Mouse (Mus musculus): Measurements from ENCODE around the gene Epor. TPM values are rescaled to one million over a fixed set of nuclear protein-coding genes. Genes with fewer than 3 reads are reported as not detected.

The Epor gene
- polyA plus RNA-seq, 1 experiment from 2014 or later = 2.2 TPM

DNA sequence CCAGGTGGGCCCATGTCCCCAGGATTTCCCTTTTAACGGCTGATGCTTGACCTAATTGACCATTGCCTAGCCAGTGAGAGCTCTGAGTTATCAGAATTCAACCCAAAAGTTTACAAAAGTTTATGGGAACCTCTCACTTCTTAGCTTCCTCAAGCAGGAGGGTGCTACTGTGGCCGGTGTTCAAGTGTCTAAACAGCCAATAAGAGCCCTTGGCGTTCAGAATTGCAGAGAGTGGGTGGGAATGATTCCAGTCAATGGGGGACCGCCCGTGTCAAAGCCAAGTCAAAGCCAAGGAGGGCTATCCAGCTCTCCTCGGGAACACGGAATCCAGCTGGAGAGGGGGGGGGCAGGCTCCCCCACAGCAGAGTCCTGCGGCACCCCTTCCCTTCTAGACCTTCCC lies 15.2 kb downstream of the Epor start:
- Histone ChIP-seq H3K9me3 (no peaks in the 10 kb centered on the region), H3K4me2 (no peak overlapping the region), H3K4me3 (no peak overlapping the region), H3K4me1 (replicated peaks) (peaks cover 6% of the 10 kb centered on the region; the same call in 1 of the 2 replicates), H3K36me3 (peaks cover 31% of the 10 kb centered on the region), H3K27me3 (peaks cover 42% of the 10 kb centered on the region), H3K9ac (no peak overlapping the region), H3K27ac (no peak overlapping the region)
- ATAC-seq (ENCODE audit: low FRiP score) = no peak
- WGBS = 62% methylated on average over 8 of the region's 8 CpGs

DNA sequence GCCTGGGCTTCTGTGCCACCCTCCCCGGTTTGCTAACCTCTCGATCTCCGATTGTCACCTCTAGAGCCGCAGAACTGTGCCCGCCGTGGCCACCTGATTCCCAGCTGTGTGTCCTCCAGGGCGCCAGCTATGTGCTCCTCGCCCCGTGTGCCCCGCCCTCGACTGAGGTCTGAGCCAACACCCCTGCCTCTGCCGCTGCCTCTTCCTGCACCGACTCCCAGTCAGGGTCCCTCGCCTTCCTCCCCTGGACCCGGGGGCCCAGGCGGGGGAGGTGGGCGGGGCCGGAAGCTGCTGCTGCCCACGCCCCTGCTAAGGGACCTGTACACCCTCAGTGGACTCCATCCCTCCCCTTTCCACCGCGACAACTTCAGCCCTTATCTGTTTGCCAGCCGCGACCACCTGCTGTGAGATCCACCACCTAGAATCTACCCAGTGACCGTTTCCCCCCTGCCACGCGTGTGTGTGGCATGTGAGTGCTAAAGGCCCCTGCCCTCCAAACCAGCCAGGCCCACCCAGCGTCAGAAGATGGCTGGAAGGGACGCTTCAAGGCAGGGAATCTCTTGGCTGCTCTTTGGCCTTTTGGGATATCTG lies 15.7 kb downstream of the Epor start:
- WGBS = 7% methylated on average over 28 of the region's 28 CpGs
- no peak; the same call in 1 of the 2 replicates for ATAC-seq (ENCODE audit: low FRiP score)
- H3K4me1 ChIP-seq (replicated peaks) = 0 out of 2 replicates have a peak, but pooled peaks cover 5% of the 10 kb centered on the region
- no peak overlapping the region for H3K4me3 ChIP-seq
- H3K4me2 ChIP-seq = no peak overlapping the region
- H3K9ac ChIP-seq = no peak overlapping the region
- no peaks in the 10 kb centered on the region for H3K9me3 ChIP-seq
- H3K27ac ChIP-seq = no peak overlapping the region
- H3K27me3 ChIP-seq = peaks cover 42% of the 10 kb centered on the region
- peaks cover 33% of the 10 kb centered on the region for H3K36me3 ChIP-seq

DNA sequence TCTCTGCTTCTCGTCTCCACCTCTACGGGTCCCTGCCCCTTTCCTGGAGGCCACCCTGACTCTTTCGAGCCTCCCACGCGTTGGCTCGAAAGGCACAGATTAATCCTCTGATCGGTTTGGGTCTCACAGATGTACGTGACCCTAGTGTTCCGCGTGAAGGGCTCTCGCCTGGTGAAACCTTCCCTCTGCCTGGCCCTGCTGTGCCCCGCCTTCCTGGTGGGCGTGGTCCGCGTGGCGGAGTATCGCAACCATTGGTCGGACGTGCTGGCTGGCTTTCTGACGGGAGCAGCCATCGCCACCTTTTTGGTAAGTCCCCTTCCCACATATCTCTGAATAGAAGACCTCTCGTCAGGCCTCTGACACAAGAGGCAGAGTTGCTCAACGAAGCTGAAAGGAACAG lies 19.0 kb downstream of the Epor start:
- Histone ChIP-seq H3K27ac (no peak overlapping the region), H3K9ac (no peak overlapping the region), H3K9me3 (no peaks in the 10 kb centered on the region), H3K4me3 (no peak overlapping the region), H3K4me2 (no peak overlapping the region), H3K36me3 (peaks cover 63% of the 10 kb centered on the region), H3K27me3 (peaks cover 38% of the 10 kb centered on the region), H3K4me1 (replicated peaks) (peaks cover 8% of the 10 kb centered on the region)
- WGBS = 22% methylated on average over 23 of the region's 23 CpGs
- no peak for ATAC-seq (ENCODE audit: low FRiP score)

DNA sequence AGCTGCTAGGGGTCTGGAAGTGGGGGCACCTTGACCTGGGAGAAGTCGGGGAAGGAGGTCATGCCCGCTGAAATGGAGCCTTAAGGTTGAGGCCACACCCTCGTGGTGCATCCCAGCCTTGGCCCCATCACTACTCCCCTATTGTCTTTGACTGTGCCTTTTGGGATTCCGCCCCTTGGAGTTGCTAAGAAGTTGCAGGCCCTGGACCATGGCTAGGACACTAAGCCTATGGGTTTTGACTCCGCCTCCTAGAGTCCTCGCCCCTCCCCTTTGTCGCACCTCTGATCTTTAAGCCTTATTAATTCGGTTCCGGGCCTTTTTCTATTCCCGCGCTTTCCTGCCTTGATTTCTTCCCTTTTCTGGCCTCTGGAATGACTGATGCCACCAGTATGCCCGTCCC lies 19.7 kb downstream of the Epor start:
- Histone ChIP-seq H3K9ac (no peak overlapping the region), H3K27ac (no peak overlapping the region), H3K4me2 (no peak overlapping the region), H3K9me3 (no peaks in the 10 kb centered on the region), H3K27me3 (peaks cover 32% of the 10 kb centered on the region), H3K36me3 (peaks cover 66% of the 10 kb centered on the region), H3K4me1 (replicated peaks) (peaks cover 14% of the 10 kb centered on the region), H3K4me3 (no peak overlapping the region)
- 47% methylated on average over 12 of the region's 12 CpGs for WGBS
- ATAC-seq (ENCODE audit: low FRiP score) = no peak

DNA sequence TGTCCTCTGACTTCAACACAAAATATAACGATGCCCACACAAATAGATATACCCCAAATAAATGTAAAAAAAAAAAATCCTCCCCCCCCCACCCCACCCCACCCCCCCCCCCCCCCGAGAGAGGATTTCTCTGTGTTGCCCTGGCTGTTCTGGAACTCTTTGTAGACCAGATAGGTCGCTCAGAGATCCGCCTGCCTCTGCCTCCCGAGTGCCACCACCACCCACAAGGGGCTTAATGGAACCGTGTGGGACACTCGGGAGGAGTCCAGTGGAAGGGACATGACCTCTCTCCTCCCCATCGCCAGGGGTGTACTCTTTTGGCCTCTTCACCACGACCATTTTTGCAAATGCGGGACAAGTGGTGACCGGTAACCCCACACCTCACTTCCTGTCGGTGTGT lies 20.3 kb downstream of the Epor start:
- 83% methylated on average over 12 of the region's 12 CpGs for WGBS
- no peak for ATAC-seq (ENCODE audit: low FRiP score)
- Histone ChIP-seq H3K27me3 (peaks cover 26% of the 10 kb centered on the region), H3K4me2 (no peak overlapping the region), H3K27ac (no peak overlapping the region), H3K9ac (no peak overlapping the region), H3K9me3 (no peaks in the 10 kb centered on the region), H3K4me1 (replicated peaks) (peaks cover 20% of the 10 kb centered on the region), H3K4me3 (no peak overlapping the region), H3K36me3 (peaks cover 69% of the 10 kb centered on the region)

DNA sequence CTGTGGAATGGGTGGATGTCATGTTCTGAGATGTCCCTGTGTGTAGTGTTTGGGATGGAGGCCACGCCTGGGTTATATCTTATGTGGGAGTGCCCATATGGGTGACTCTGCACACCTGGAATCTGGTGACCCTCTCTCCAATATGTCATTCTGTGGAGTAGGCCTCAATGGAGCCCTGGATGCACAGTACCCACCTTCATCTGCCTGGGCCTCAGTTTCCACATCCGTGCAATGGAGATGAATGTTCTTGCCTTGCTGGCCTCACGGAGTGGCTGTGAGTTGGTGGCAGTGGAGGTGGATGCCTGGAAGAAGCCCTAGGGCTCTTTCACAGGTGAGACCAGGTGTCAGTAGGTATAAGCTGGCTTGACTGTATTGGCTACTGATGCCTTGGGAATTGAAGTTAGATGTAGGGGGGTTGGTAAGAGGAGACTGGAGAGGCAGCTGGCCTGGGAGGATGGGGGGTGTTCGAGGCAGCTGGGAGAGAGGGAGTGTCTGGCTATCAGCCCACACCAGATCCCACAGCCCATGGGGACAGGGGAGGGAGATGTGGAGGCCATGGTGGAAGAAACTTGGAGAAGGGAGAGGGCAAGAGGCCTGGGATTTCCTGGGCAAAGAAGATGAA lies 25.0 kb downstream of the Epor start:
- Histone ChIP-seq H3K9me3 (no peaks in the 10 kb centered on the region), H3K27me3 (no peaks in the 10 kb centered on the region), H3K9ac (peak overlapping the region; percentile 89), H3K36me3 (peaks cover 38% of the 10 kb centered on the region), H3K27ac (no peak overlapping the region; the same call in 1 of the 2 replicates), H3K4me2 (peak overlapping the region; percentile 73), H3K4me1 (replicated peaks) (peaks cover 28% of the 10 kb centered on the region), H3K4me3 (peak overlapping the region; percentile 75)
- ATAC-seq (ENCODE audit: low FRiP score) = no peak
- WGBS = 89% methylated on average over 4 of the region's 4 CpGs

DNA sequence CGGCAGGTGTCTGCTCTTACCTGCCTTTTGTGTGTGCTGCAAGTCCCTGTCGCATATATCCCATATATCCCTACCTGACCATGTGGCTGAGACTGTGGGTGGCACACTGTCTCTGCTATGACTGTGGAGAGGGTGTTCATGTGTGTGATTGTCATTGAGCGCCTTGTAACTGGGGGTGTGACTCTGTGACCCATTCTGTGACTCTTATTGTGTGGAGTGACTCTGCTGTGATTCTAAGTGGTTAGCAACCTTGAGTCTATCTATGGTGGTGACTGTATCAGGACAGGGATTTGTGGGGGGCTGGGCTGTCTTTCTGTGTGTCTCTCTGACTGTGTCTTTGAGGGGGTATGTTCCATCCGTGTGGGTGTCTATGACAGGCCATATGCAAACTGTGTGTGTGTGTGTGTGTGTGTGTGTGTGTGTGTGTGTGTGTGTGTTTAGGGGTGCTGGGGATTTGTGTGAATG lies 25.6 kb downstream of the Epor start:
- H3K27me3 ChIP-seq = no peaks in the 10 kb centered on the region
- H3K36me3 ChIP-seq = peaks cover 37% of the 10 kb centered on the region
- peak; percentile 15; the same call in 1 of the 2 replicates for ATAC-seq (ENCODE audit: low FRiP score)
- H3K9me3 ChIP-seq = no peaks in the 10 kb centered on the region
- H3K9ac ChIP-seq = peak overlapping the region; percentile 89
- H3K4me1 ChIP-seq (replicated peaks) = peaks cover 28% of the 10 kb centered on the region
- H3K4me3 ChIP-seq = peak overlapping the region; percentile 75
- peak overlapping the region; percentile 73 for H3K4me2 ChIP-seq
- 78% methylated on average over 4 of the region's 4 CpGs for WGBS
- peak overlapping the region; percentile 90; the same call in 1 of the 2 replicates for H3K27ac ChIP-seq

DNA sequence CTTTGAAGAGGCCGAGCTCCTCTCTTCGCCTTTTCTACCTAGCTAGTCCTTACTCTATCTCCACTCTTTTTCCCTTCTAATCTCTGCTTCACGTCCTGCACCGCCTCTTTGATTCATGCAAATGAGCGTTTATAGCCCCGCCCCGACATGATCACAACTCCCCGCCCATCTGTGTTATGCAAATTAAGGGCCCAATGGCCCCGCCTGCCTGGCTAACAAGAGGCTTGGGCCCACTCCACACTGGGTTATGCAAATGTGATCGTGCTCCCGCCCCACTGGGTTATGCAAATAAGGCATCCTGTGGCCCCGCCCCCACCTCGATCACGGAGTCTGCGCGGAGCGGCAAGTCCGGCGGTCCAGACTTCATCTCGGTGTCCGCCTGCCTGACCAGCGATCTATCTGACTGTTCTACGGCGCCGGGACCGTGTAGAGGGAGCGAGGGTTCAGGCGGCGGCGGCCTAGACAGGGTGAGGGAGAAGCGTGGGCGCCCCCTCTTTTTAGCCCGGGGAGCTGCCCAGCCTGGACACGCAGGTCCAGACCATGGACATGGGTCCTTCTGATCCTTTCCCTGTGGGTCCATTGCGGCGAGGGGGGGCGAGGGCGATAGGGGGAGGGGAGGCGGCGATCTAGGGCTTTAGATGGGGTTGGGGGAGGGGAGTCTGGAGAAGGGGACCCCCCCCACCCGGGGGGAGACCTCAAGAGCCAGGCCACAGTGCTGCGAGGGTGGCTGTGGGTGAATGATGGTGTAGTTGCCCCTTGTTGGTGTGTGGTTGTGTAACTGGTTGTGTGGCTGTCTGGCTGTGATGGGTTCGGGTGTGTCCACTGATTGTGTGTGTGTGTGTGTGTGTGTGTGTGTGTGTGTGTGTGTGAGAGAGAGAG lies 26.4 kb downstream of the Epor start, which contains the start of gene Plppr2:
TSS of gene Plppr2 (plus strand) at position 342 of the 879 bp plus-strand sequence.
- Histone ChIP-seq H3K4me2 (peak within 1 kb of the TSS; percentile 73), H3K9me3 (no peaks in the 10 kb centered on the region), H3K27ac (peak within 1 kb of the TSS; percentile 90), H3K4me3 (peak within 1 kb of the TSS; percentile 75), H3K36me3 (peaks cover 29% of the 10 kb centered on the region), H3K9ac (peak within 1 kb of the TSS; percentile 89), H3K4me1 (replicated peaks) (peaks cover 28% of the 10 kb centered on the region), H3K27me3 (no peaks in the 10 kb centered on the region)
- peak; percentile 93 for ATAC-seq (ENCODE audit: low FRiP score)
- 2% methylated on average over 43 of the region's 43 CpGs for WGBS

DNA sequence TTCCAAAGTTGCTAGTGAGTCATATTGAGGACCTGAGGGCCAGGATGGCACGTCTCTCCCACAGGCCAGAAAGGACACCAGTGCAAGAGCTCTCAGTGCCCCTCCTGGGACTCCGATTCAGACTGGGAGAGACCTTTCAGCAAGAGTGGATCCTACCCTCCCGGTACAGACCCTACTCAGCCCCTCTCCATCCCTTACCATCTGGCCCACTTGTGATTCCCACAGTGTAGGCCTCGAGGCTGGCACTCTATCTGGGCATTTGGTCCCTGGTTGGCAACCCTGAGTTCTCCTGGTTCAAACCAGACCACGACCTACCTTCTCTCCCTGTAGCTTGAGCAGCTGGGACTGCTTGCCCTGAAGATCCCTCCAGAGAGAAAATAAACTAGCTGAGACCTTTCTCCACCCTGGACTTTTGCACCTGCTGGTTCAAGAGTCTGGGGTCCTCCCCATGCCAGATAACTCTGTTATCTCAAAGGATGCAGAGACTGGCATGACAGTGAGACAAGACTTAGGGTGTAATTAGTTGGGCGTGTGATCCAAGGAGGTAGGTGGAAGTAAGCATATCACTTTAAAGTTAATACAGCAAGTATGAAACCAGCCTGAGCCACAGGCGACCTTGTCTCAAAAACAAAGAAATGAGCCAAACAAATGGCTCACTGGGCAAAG lies 27.7 kb downstream of the Epor start:
- H3K4me3 ChIP-seq = peak overlapping the region; percentile 75; the same call in 1 of the 2 replicates
- 0 out of 2 replicates have a peak overlapping the region, but pooled peaks have one; percentile 90 for H3K27ac ChIP-seq
- no peak overlapping the region for H3K9ac ChIP-seq
- ATAC-seq (ENCODE audit: low FRiP score) = no peak
- peak overlapping the region; percentile 73 for H3K4me2 ChIP-seq
- H3K36me3 ChIP-seq = peaks cover 17% of the 10 kb centered on the region
- 85% methylated on average over 7 of the region's 7 CpGs for WGBS
- H3K4me1 ChIP-seq (replicated peaks) = peaks cover 28% of the 10 kb centered on the region
- H3K27me3 ChIP-seq = no peaks in the 10 kb centered on the region
- H3K9me3 ChIP-seq = no peaks in the 10 kb centered on the region

DNA sequence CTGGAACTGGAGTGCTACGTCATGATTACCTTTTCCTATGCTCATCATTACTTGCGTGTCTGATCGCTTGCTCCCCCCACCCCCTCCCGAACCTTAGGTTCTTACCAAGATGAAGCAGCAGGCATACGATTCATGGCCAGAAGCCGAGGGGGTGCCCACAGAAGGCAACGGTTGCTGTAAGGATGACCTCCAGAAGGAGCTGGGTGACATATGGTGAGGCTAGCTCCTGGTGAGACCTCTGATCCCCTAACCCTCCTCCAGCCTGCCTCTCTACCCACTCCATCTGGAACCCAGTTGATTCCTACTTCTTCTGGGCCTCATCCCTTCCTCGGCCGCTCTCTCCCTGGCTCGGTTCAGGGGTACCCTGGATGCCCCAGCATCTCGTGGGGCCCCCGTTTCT lies 29.3 kb downstream of the Epor start:
- peaks cover 23% of the 10 kb centered on the region for H3K4me1 ChIP-seq (replicated peaks)
- H3K36me3 ChIP-seq = peaks cover 4% of the 10 kb centered on the region
- H3K4me2 ChIP-seq = no peak overlapping the region
- H3K27me3 ChIP-seq = no peaks in the 10 kb centered on the region
- 90% methylated on average over 12 of the region's 12 CpGs for WGBS
- no peak overlapping the region for H3K9ac ChIP-seq
- no peaks in the 10 kb centered on the region for H3K9me3 ChIP-seq
- no peak overlapping the region for H3K27ac ChIP-seq
- no peak overlapping the region for H3K4me3 ChIP-seq
- ATAC-seq (ENCODE audit: low FRiP score) = no peak

DNA sequence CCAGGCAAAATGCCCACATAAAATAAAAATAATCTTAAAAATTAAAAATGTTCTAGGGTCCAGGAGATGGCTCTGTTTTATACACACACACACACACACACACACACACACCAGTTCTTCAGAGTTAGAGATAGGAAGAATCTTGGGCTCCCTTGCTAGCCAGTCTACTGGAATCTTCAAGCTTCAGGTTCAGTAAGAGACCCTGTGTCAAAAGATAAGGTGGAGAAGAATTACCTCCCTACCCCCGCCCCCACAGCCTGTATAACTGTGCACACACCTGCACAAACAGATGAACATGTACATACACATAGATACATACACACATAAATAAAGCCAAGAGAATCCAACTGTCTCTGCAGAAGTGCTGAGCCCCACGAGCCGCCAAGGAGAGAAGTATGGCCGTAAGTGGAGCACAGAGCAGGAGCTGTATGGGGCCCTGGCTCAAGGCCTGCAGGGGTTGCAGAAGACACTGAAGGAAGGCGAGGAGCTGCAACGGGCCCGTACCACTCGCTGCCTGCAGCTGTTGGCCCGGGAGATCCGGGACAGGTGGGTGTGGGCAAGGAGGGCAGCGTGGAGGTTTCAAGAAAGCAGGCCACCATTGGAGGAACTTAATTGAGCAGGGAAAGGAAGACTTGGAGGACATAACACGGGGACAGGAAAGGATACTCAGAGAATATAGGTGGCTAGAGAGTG lies 30.7 kb downstream of the Epor start:
- Histone ChIP-seq H3K4me2 (no peak overlapping the region), H3K27ac (no peak overlapping the region), H3K9me3 (no peaks in the 10 kb centered on the region), H3K36me3 (no peaks in the 10 kb centered on the region), H3K4me1 (replicated peaks) (peaks cover 11% of the 10 kb centered on the region), H3K4me3 (no peak overlapping the region), H3K9ac (no peak overlapping the region), H3K27me3 (no peaks in the 10 kb centered on the region)
- 67% methylated on average over 12 of the region's 12 CpGs for WGBS
- no peak for ATAC-seq (ENCODE audit: low FRiP score)

All from hindbrain, embryonic 13.5 days (tissue).